Mouse (Mus musculus) Muller cell, postnatal 12 days (primary cell): Measurements from ENCODE around the gene Pex5.
A peak's percentile ranks its signal among the peaks of the same experiment; 100 is the strongest.
"Not testable (repeated sequence)": the region's sequence is repeated elsewhere in the genome, so short reads cannot be mapped to it uniquely, and the experiment has no call there.

Experiments
- DNase-seq: peaks from one replicate; pipeline ENCODE4 v3.0.0-alpha.2; 2015; ENCODE audit errors: inconsistent ontology term

The Pex5 gene

GRCm38 (mm10) chr6:124427289-124427688 lies 12.4 kb upstream of the Pex5 start:
- no peak for DNase-seq

DNA sequence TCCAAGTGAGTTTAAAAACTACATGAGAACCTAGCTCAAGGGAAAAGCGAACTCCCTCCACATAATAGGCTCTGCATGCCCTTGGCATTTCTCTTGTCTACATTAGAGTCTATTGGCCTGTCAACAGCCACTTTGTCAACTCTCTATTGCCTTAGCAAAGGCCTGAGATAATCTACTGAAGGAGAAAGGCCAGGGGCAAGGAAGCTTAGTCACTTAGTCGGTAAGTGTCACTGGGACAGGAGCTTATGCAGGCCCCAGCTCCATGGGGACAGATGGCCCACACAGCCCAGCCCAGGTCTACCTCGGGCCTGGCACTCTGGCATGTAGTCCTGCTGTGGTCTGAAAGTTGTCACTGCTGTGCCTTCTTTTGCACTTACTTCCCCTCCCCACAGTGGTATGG lies 11.7 kb upstream of the Pex5 start:
- DNase-seq = no peak

GRCm38 (mm10) chr6:124425523-124425922 lies 10.7 kb upstream of the Pex5 start:
- no peak for DNase-seq

DNA sequence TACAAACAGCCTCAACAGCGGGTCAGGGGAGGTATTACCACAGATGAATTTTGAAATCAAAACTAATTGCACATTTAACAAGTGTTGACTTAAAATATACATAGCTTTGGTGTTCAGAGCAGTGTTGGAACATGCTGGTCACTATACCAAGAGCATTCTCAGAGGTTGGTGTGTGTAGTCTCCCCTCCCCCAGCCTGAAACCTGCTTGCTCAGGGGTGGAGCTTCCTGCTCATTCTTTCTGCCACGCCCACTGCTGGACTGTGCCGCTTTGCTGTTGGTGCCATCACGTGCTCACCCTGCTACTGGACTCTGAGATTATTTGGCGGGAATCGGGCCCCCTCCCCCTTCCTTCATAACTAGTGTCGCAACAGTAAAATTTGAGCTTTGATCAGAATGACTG lies 10.2 kb upstream of the Pex5 start:
- not testable (repeated sequence) for DNase-seq

DNA sequence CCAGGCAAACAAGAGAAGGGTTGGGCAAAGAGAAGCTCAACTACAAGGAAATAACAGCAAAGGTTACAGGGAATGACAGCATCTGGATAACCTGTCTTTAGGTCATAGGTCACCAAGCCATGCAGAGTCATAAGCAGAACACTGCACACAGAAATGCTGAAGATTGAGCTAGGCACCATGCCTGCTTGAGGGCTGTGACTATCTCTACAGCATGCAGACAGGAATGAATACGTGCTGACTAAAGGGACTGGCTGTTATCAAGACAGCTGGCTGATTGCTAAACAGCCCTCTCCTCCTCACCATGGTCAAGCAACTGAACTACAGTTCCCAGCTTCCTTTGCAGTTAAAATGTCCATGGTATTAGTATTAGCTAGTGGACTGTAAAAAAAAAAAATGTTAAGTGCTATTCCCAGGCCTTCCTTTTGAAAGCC lies 9.2 kb upstream of the Pex5 start:
- no peak for DNase-seq

DNA sequence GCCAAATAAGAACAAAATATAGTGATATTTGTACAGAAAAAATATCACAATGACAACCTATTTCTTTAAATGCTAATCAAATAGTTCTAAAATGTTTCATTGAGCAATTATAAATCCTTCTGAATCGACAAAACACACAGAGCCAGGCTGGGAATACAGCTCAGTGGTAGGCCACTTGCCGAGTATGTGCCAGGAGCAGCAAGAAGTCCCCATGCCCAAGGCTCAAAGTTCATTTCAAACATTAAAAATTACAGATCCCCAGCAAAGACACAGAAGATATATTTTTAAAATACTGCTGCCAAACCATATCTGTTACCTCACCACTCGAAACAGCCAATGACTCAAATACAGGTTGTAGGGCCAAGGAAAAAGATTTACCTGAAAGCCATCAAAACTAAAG lies 3.8 kb upstream of the Pex5 start:
- DNase-seq = no peak

- peak; percentile 67 for DNase-seq
Observed at GRCm38 (mm10) chr6:124415347-124416088, 651 bp upstream of the Pex5 start.

DNA sequence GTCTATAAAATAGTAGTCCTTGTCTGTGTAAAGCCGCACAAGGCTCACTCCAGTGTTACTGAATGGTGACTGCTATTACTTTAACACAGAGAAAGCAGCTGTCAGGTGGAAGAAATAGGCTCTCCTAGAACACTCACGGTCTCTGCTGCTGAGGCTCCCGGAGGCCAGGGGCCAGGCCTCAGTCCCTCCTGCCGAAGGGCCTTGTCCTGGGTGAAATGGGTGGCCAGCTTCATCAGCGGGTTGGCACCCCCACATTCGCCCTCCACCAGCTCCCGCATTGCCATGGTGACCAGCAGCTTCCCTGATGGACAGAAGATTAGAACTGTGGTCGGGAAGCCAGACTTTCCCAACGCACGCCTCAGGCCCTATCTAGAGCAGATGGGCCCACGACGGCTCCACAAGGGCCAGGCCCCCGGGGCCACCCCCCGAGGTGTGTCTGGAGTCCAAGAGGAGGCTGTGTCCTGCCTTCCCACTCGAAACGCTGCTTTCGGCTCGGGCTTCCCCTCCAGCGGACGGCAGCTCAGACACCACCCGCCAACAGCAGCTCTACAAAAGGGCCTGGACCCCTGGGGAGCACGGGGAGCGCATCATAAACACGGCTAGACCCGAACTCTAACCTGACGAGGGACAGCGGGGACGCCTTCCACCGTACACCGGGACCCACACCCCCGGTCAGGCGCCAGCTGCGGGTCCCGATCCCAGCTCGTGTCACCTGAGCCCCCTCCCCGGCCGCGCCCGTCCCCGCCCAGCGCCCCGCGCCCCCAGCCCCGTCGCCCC lies 529 bp downstream of the Pex5 start:
- peak; percentile 67 for DNase-seq

DNA sequence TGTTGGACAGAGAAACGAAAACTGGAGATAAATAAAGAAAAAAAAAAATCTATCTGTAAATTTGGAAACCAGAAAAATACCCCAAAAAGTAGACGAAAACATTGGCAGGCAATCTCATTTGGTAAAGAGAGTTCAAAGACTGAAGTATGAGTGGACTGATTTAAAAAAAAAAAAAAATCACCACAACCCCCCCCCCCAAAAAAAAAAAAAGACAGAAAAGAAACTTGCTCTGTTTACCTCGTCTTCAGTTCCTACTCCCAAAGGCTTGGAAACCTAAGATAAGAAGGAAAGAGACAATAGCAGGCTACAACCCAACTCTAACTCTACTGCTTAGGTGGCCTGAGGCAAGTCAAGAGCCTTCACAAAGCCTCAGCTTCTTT lies 1.1 kb downstream of the Pex5 start:
- no peak for DNase-seq

GRCm38 (mm10) chr6:124408355-124408754 lies 6.5 kb downstream of the Pex5 start:
- DNase-seq = no peak

- DNase-seq = no peak
Observed at GRCm38 (mm10) chr6:124407180-124407579, 7.7 kb downstream of the Pex5 start.

DNA sequence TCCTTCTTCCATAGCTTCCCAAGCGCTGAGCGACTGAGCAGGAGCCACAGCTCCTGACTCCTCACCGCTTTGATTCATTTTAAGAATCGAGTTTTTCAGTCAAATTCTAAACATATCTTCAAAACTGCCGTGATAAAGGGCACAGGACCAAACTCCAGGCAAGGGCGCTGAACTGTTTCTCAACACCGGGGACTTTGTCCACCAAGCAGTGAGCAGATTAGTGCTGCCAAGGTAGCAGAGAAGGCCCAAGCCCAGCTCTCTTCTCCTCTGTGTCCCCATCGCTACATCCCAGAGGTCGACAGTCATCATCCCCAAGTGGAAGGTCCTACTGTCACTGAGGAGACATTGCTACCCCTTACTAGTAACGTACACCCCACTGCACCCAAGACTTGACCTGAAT lies 8.5 kb downstream of the Pex5 start:
- DNase-seq = no peak

DNA sequence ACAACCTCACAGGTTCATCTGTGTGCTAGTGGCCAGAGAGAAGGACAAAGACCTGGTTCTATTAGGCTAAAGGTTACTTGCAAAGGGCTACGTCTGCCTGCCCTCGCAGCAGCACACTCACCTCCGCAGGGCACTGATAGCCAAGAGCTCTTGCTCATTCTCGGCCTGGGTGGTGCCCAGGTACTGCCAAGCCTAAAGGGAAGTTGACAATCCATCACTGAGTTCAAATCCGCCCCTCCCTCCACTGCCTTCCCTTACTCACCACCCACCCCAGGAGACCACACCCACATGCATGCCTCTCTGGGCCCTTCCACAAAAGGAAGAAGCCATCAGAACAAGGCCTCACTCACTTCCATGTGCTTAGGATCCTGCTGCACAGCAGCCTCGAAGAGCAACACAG lies 15.1 kb downstream of the Pex5 start:
- DNase-seq = no peak

GRCm38 (mm10) chr6:124394991-124395390 lies 19.9 kb downstream of the Pex5 start:
- DNase-seq = not testable (repeated sequence)

DNA sequence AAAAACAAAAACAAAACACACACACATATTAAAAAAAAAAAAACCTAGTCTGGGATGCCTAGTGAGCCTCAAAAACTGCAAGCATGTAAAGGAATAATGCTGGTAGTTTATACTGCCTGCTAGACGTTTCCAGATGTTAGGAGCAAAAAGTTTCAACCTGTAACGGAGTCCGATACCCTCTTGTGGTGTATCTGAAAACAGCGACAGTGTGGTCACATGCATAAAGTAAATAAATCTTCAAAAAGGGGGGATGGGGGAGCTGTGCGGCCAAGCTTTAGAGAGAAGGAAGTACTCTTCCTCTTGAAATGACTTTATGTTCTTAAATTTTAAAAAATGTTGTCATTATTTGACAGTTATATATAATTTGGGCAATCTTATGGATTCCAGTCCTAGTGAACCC lies 34.7 kb downstream of the Pex5 start:
- DNase-seq = no peak

DNA sequence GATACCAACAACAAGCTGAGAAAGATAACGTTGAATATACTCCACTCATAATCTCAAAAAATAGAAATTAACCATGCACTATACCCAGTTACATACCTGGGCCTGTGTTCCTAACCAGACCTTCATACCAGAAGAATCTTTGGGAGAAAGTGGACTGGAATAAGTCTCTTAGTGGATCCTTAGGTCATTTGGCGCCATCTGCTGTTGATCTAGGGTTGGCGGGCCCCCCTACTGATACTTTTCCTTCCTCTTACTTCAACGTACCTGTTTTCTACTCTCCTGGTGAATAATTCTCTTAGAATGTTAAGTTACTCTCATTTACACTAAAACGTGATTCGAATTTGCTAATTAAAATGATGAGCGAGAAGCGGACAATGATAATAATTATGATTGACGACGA lies 35.5 kb downstream of the Pex5 start:
- peak; percentile 42 for DNase-seq

DNA sequence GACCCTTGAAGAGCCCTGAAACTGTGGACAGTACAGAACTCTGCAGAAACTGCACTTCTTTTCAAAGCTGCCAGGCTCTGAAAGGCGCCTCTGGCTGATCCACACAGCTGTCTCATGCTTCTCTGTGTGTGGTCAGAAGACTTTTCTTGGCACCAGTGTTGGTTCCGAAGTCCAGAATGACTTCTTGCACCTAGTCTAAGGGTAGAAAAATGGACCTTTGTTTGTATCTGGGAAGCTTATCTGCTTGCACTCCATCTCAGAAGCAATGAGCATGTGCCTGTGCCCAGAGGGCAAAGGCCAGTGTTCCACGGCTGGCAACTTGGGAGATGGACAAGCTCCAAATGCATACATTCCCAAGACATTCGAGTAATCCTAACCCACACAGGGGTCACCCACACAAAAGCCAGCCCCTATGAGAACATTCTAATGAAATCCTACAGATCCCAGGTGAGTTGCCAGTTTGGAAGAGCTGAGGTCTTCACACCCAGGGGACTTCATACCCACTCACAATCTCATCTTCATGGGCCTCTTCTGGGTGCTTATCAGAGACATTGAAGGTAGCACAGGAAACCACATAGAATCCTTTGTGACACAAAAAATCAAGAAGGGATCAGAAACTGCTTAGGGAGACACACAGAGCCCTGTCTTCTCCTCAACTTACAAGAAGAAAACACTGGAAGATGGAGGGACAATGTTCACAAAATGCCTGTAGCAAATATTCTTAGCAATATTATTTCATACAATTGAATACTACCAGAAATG lies 37.2 kb downstream of the Pex5 start:
- no peak for DNase-seq

DNA sequence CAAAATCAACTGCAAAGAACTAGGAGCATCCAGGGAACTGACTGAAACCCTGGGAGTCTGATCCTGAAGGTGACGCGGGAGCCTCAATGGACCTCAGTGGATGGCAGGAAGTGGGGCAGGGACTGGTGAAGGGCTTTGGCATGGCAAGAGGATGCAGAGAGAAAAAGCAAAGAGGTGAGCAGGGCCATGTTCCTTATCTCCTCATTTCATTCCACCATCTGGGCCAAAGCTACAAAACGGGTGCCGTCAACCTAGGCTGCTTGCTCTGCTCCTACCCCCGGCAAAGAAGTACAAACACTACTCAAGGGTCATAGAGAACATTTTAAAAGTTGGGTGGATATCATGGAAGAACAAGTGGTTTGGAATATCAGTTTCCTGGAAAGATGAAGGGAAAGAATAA lies 38.6 kb downstream of the Pex5 start:
- no peak for DNase-seq

DNA sequence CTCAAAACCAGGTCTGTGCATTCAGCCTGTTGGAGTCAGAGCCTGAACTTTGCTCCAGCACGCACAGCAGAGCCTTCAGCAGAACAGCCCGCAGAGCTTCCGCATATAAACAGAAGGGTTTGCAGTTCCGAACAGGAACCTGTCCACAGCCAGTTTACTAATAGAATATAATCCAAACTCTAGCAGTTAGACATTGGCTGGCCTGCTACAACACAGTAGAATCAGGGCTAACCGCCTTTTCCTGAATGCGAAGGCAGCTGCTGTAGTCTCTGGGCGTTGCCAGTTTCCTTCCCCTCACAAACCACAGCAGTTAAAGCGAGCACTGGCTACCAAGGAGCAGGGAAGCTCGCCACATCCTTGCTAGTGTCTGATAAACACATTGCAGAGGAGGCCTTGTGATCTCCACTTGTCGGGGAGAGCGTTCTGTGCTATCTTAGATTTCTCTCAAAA lies 39.4 kb downstream of the Pex5 start:
- no peak for DNase-seq

- no peak for DNase-seq
Observed at GRCm38 (mm10) chr6:124374683-124375082, 40.2 kb downstream of the Pex5 start.

- no peak for DNase-seq
Observed at GRCm38 (mm10) chr6:124373584-124374206, 41.2 kb downstream of the Pex5 start.

GRCm38 (mm10) chr6:124364328-124364727 lies 50.5 kb downstream of the Pex5 start:
- DNase-seq = no peak
